In the genomic region with DNA sequence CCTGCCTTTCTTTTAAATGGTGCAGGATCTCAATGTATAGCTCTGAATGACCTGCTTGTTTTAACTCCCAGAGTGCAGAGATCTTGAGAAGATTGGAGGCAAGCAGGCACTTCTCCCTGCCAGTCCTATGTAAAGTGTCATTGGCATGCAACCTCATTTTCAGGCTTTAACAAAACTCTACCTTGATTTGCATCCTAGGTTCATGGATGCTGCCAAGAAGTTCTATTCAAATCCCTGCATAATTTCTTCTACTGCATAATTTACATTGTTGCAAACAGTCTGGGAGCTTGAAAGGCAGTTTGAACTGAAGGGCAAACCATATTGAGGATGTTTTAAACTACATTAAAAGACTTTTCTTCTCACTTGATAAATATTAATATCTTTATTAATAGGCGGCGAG, we compare ENCODE assay signal across 21 mouse cellular contexts. TPM values are rescaled to one million over a fixed set of nuclear protein-coding genes. Genes with fewer than 3 reads are reported as not detected.
DNase-seq lines count a peak whose midpoint lies in the region; ATAC-seq and TF ChIP-seq lines count a peak whose summit lies in the region.
"Had no signal": no experiment of that assay in that cellular context is flagged by ENCODE, and none has a peak within 500 bp of the region (broad histone marks: within the 10 kb centered on the region; RNA-seq: fewer than 3 reads in every experiment).

No protein-coding gene starts in this region.

- no peak overlapping the region for H3K9ac ChIP-seq in forebrain, embryonic 15.5 days (replicated peaks)
- no peak overlapping the region for H3K9ac ChIP-seq in forebrain, embryonic 11.5 days (ENCODE audit: low read length)
- no peak overlapping the region for H3K9ac ChIP-seq in midbrain, embryonic 15.5 days
- no peak overlapping the region for H3K9ac ChIP-seq in midbrain, postnatal 0 days (replicated peaks; ENCODE audit: low read length, poor library complexity, severe bottlenecking)
- no peak overlapping the region for H3K9ac ChIP-seq in forebrain, postnatal 0 days
- H3K9ac ChIP-seq: hindbrain, embryonic 12.5 days; hindbrain, embryonic 15.5 days had no signal

- no peaks in the 10 kb centered on the region for H3K36me3 ChIP-seq in forebrain, embryonic 15.5 days
- no peaks in the 10 kb centered on the region for H3K36me3 ChIP-seq in forebrain, embryonic 11.5 days (ENCODE audit: control insufficient read depth, insufficient read depth, low read length)
- H3K36me3 ChIP-seq in midbrain, embryonic 15.5 days (replicated peaks): no peaks in the 10 kb centered on the region
- no peaks in the 10 kb centered on the region for H3K36me3 ChIP-seq in midbrain, postnatal 0 days (ENCODE audit: insufficient read depth, low read length)
- no peaks in the 10 kb centered on the region for H3K36me3 ChIP-seq in forebrain, postnatal 0 days (ENCODE audit: insufficient read depth)
- H3K36me3 ChIP-seq: hindbrain, embryonic 12.5 days; hindbrain, embryonic 15.5 days had no signal

- no peak for DNase-seq in forebrain, embryonic 11.5 days (ENCODE audit: low spot score)
- no peak for DNase-seq in midbrain, postnatal 0 days (ENCODE audit: low spot score)
- DNase-seq in forebrain, postnatal 0 days: no peak
- DNase-seq in right cerebral cortex, adult 2 months (ENCODE audit: low spot score in 2 of 2): no peak
- DNase-seq: adrenal gland, adult 2 months; adrenal gland, postnatal 14 days; cerebellum, adult 11-12 months; cerebellum, adult 8-10 months; cerebellum, postnatal 10 days; cerebellum, postnatal 36 days; gastrocnemius, adult 2 months; gastrocnemius, postnatal 14 days; heart, adult 11 months had no signal

- no peak for TF ChIP-seq CTCF in midbrain, postnatal 0 days (IDR thresholded peaks at IDR 0.05)
- no peak for TF ChIP-seq CTCF in forebrain, postnatal 0 days (IDR thresholded peaks at IDR 0.05; ENCODE audit: low read depth)

- ATAC-seq in forebrain, embryonic 15.5 days (replicated peaks): peak; percentile 84
- no peak for ATAC-seq in forebrain, embryonic 11.5 days (replicated peaks; ENCODE audit: low FRiP score)
- ATAC-seq in midbrain, embryonic 15.5 days (replicated peaks): 0 out of 2 replicates have a peak, but pooled peaks have one; percentile 42
- ATAC-seq in midbrain, postnatal 0 days (ENCODE audit: low FRiP score): no peak
- ATAC-seq in forebrain, postnatal 0 days: peak; percentile 51; the same call in 1 of the 2 replicates
- ATAC-seq: CD4-positive, CD25-positive, alpha-beta regulatory T cell, adult 4 months; intestine, postnatal 0 days had no signal

- no peak overlapping the region for H3K4me3 ChIP-seq in forebrain, embryonic 15.5 days
- H3K4me3 ChIP-seq in forebrain, embryonic 11.5 days (ENCODE audit: low read depth, low read length): no peak overlapping the region
- H3K4me3 ChIP-seq in midbrain, embryonic 15.5 days: no peak overlapping the region
- H3K4me3 ChIP-seq in midbrain, postnatal 0 days (ENCODE audit: low read depth, low read length): no peak overlapping the region
- H3K4me3 ChIP-seq in forebrain, postnatal 0 days (ENCODE audit: low read depth, low read length): no peak overlapping the region
- H3K4me3 ChIP-seq: gastrocnemius, adult 2 months; hindbrain, embryonic 12.5 days; hindbrain, embryonic 15.5 days had no signal

- 0 out of 2 replicates have a peak, but pooled peaks cover 2% of the 10 kb centered on the region for H3K4me1 ChIP-seq in forebrain, embryonic 15.5 days
- H3K4me1 ChIP-seq in forebrain, embryonic 11.5 days (replicated peaks; ENCODE audit: control insufficient read depth, insufficient read depth, low read length): no peaks in the 10 kb centered on the region
- no peaks in the 10 kb centered on the region for H3K4me1 ChIP-seq in midbrain, embryonic 15.5 days
- H3K4me1 ChIP-seq in midbrain, postnatal 0 days (ENCODE audit: insufficient read depth, low read length): no peaks in the 10 kb centered on the region
- no peaks in the 10 kb centered on the region for H3K4me1 ChIP-seq in forebrain, postnatal 0 days (ENCODE audit: insufficient read depth)
- H3K4me1 ChIP-seq: hindbrain, embryonic 12.5 days; hindbrain, embryonic 15.5 days had no signal

- H3K9me3 ChIP-seq in forebrain, embryonic 15.5 days: no peaks in the 10 kb centered on the region
- no peaks in the 10 kb centered on the region for H3K9me3 ChIP-seq in forebrain, embryonic 11.5 days (ENCODE audit: control insufficient read depth, low read length)
- no peaks in the 10 kb centered on the region for H3K9me3 ChIP-seq in midbrain, embryonic 15.5 days
- no peaks in the 10 kb centered on the region for H3K9me3 ChIP-seq in midbrain, postnatal 0 days (ENCODE audit: low read length)
- H3K9me3 ChIP-seq in forebrain, postnatal 0 days (ENCODE audit: low read length): no peaks in the 10 kb centered on the region
- H3K9me3 ChIP-seq: hindbrain, embryonic 12.5 days; hindbrain, embryonic 15.5 days had no signal

- no peak overlapping the region for H3K4me2 ChIP-seq in forebrain, embryonic 15.5 days (replicated peaks)
- H3K4me2 ChIP-seq in forebrain, embryonic 11.5 days (ENCODE audit: low read depth, low read length, severe bottlenecking): no peak overlapping the region
- H3K4me2 ChIP-seq in midbrain, embryonic 15.5 days: no peak overlapping the region
- no peak overlapping the region for H3K4me2 ChIP-seq in midbrain, postnatal 0 days (ENCODE audit: low read depth, low read length, poor library complexity, severe bottlenecking)
- no peak overlapping the region for H3K4me2 ChIP-seq in forebrain, postnatal 0 days (ENCODE audit: low read depth)
- H3K4me2 ChIP-seq: heart, embryonic 11.5 days; hindbrain, embryonic 12.5 days; hindbrain, embryonic 15.5 days had no signal

- 38% methylated on average over 2 of the region's 2 CpGs for WGBS in forebrain, embryonic 15.5 days
- 89% methylated on average over 2 of the region's 2 CpGs for WGBS in forebrain, embryonic 11.5 days
- 42% methylated on average over 2 of the region's 2 CpGs for WGBS in midbrain, embryonic 15.5 days
- WGBS in midbrain, postnatal 0 days: 52% methylated on average over 2 of the region's 2 CpGs
- WGBS in forebrain, postnatal 0 days: 39% methylated on average over 2 of the region's 2 CpGs

- no peaks in the 10 kb centered on the region for H3K27me3 ChIP-seq in forebrain, embryonic 15.5 days
- no peaks in the 10 kb centered on the region for H3K27me3 ChIP-seq in forebrain, embryonic 11.5 days (ENCODE audit: control insufficient read depth, insufficient read depth, low read length)
- H3K27me3 ChIP-seq in midbrain, embryonic 15.5 days (replicated peaks): no peaks in the 10 kb centered on the region
- no peaks in the 10 kb centered on the region for H3K27me3 ChIP-seq in midbrain, postnatal 0 days (ENCODE audit: insufficient read depth, low read length)
- H3K27me3 ChIP-seq in forebrain, postnatal 0 days (ENCODE audit: insufficient read depth, low read length): no peaks in the 10 kb centered on the region
- H3K27me3 ChIP-seq: hindbrain, embryonic 12.5 days; hindbrain, embryonic 15.5 days had no signal

- peak overlapping the region; percentile 52; the same call in 1 of the 2 replicates for H3K27ac ChIP-seq in forebrain, embryonic 15.5 days (replicated peaks)
- H3K27ac ChIP-seq in forebrain, embryonic 11.5 days (ENCODE audit: low read depth, low read length): no peak overlapping the region
- no peak overlapping the region for H3K27ac ChIP-seq in midbrain, embryonic 15.5 days
- no peak overlapping the region for H3K27ac ChIP-seq in midbrain, postnatal 0 days (ENCODE audit: low read depth, low read length)
- no peak overlapping the region for H3K27ac ChIP-seq in forebrain, postnatal 0 days (ENCODE audit: low read depth, low read length)
- H3K27ac ChIP-seq: gastrocnemius, adult 2 months; hindbrain, embryonic 12.5 days; hindbrain, embryonic 15.5 days had no signal

RNA-seq across cellular contexts. Expression of a gene that starts 57.4 kb away (rescaled TPM):
- 2.0 and 2.6 TPM in 2 replicates for polyA plus RNA-seq in forebrain, embryonic 15.5 days (2015; fragmentation: Nextera tagmentation; extraction: Ambion mirVana)
- 3.9 and 4.3 TPM in 2 replicates for polyA plus RNA-seq in forebrain, embryonic 11.5 days (2014; fragmentation: Nextera tagmentation; extraction: Ambion mirVana)
- 2.4 and 2.7 TPM in 2 replicates for polyA plus RNA-seq in midbrain, embryonic 15.5 days (2015; fragmentation: Nextera tagmentation; extraction: Ambion mirVana)
- total RNA-seq in midbrain, postnatal 0 days (2014; rRNA removed): 1.3 and 1.9 TPM in 2 replicates
- 1.3 and 1.6 TPM in 2 replicates for polyA plus RNA-seq in midbrain, postnatal 0 days (2015; fragmentation: Nextera tagmentation; extraction: Ambion mirVana)
- 0.85 and 2.1 TPM in 2 replicates for total RNA-seq in forebrain, postnatal 0 days (2014; rRNA removed)
- polyA plus RNA-seq in forebrain, postnatal 0 days (2015; fragmentation: Nextera tagmentation; extraction: Ambion mirVana): 0.75 and 1.3 TPM in 2 replicates
- total RNA-seq: MEL had no signal

Comparison
In these comparisons a context has a peak if more than half of its experiments do, and no peak if none do; other contexts are left out.
1. ATAC-seq: peak in forebrain, embryonic 15.5 days (single experiment), midbrain, embryonic 15.5 days (single experiment) and forebrain, postnatal 0 days (single experiment); none in forebrain, embryonic 11.5 days (single experiment) and midbrain, postnatal 0 days (single experiment).